Mouse (Mus musculus) 3134 (cell line): ENCODE data around the gene Vmn1r39.
"Not testable (repeated sequence)": the region's sequence is repeated elsewhere in the genome, so short reads cannot be mapped to it uniquely, and the experiment has no call there.

ENCODE experiments used
- DNase-seq: peaks from one replicate; pipeline ENCODE4 v3.0.0-alpha.2; 2011; ENCODE audit warnings: low spot score; ENCODE audit not compliant: insufficient read length; ENCODE audit errors: extremely low read depth

Gene Vmn1r39

GRCm38 (mm10) chr6:66810509-66810908, at the start of gene Vmn1r39:
TSS of gene Vmn1r39 (minus strand) at chr6:66810609.
- no peak for DNase-seq

- no peak for DNase-seq
Observed at GRCm38 (mm10) chr6:66859391-66859790, 49.0 kb upstream of the Vmn1r39 start.

DNA sequence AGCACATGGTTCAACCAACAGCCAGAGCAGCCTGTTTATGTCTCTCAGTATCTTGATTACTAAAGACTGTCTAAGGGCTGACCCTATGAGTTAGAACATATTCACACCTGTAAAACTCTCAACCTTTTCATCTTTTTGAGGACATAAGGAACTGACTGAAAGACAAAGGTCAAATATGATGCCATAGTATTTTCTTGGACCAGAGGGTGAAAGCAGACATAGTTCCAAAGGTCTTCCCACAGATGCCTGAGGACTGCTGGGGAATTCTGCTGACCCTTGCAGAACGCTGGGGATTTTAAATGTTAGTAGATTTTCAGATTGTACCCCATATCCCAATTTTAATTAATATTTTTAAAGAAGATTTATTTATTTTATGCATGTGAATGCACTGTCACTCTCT, 47.9 kb upstream of the Vmn1r39 start:
- DNase-seq, result no peak

- no peak for DNase-seq
Observed at GRCm38 (mm10) chr6:66856236-66856635, 45.8 kb upstream of the Vmn1r39 start.

DNA sequence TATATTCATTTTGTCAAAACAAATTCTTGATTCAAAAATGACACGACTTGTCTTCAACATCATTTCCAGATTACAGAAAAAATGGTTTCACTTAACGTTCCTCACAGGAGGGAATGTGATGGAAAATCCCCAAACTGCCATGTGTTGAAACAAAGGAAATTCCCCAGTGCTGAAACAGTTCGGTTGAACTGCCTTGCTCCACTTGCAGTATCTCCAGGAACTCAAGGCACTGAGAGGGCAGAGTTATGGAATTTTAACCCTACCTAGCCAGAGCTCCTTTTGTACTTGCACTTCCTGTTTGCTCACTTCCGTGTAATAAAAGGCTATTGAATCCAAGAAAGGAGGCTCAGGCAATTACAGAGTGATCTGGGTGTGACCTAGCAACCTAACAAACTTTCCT, 38.5 kb upstream of the Vmn1r39 start:
- DNase-seq, result peak; percentile 56

DNA sequence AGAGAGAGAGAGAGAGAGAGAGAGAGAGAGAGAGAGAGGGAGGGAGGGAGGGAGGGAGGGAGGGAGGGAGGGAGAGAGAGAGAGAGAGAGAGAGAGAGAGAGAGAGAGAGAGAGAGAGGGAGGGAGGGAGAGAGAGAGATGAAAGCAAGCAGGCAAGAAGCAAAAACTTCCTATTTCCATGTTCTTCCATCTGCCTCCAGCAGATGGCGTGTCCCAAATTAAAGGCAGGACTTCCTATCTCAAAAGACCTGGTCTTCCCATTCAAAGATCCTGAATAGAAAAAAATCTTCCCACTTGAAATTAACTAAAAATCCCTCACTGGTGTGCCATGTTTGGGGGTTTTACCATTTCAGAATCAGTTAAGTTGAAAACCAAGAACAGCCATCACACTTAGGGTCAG, 30.2 kb upstream of the Vmn1r39 start:
- DNase-seq, result not testable (repeated sequence)

DNA sequence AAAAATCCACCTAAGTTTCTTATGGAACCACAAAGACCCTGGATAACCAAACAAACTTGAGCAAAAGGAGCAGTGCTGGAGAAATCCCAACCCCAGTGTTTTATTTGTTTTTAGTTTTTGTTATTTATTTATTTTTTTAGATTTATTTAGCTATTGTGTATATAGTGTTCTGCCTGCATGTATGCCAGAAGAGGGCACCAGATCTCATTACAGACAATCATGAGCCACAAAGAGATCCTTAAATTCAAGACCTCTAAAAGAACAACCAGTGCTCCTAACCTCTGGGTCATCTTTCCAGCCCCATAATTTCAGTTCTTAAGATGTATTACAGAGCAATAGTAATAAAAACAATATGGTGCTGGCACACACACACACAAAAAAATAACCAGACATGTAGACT, 26.5 kb upstream of the Vmn1r39 start:
- DNase-seq, result no peak

GRCm38 (mm10) chr6:66806311-66806710, 4.1 kb downstream of the Vmn1r39 start:
- DNase-seq, result no peak

- no peak for DNase-seq
Observed at GRCm38 (mm10) chr6:66805713-66806112, 4.7 kb downstream of the Vmn1r39 start.

GRCm38 (mm10) chr6:66782527-66782926, 27.9 kb downstream of the Vmn1r39 start, which contains the start of gene Vmn1r38:
TSS of gene Vmn1r38 (minus strand) at chr6:66782627.
- DNase-seq, result not testable (repeated sequence)
